Mouse (Mus musculus) MEL (cell line): ENCODE measurements around the gene Emc1.

Experiments used
- CTCF ChIP-seq, 3 experiments: IDR thresholded peaks in 2 of 3; conservative IDR thresholded peaks in 1 of 3; 2 replicates each; pipeline ENCODE4 v1.5.1; 2011 to 2012; ENCODE audit warnings: low read length in 3 of 3, low read depth in 2 of 3, mild to moderate bottlenecking in 2 of 3, improper control_type of control experiment in 1 of 3, inconsistent platforms in 1 of 3, mixed read lengths in 1 of 3, moderate library complexity in 1 of 3; ENCODE audit not compliant: control insufficient read depth in 1 of 3, insufficient read depth in 1 of 3, poor library complexity in 1 of 3, severe bottlenecking in 1 of 3
- E2F4 ChIP-seq: IDR thresholded peaks from 2 replicates; pipeline ENCODE4 v1.6.1; 2011; ENCODE audit warnings: low read depth, low read length, improper control_type of control experiment, borderline replicate concordance
- ELF1 ChIP-seq: IDR thresholded peaks from 2 replicates; pipeline ENCODE4 v1.6.1; 2014; ENCODE audit warnings: low read depth, mild to moderate bottlenecking, inconsistent platforms, low read length, improper control_type of control experiment, moderate library complexity
- EP300 ChIP-seq, 2 experiments: IDR thresholded peaks; 2 replicates each; pipeline ENCODE4 v1.6.1; 2011; ENCODE audit warnings: improper control_type of control experiment in 2 of 2, low read length in 2 of 2, low read depth in 1 of 2, mild to moderate bottlenecking in 1 of 2
- GATA1 ChIP-seq: IDR thresholded peaks from 2 replicates; pipeline ENCODE4 v1.6.1; 2011; ENCODE audit warnings: low read depth, low read length, improper control_type of control experiment
- HCFC1 ChIP-seq: IDR thresholded peaks from 2 replicates; pipeline ENCODE4 v1.6.1; 2012; ENCODE audit warnings: low read depth, mild to moderate bottlenecking, inconsistent platforms, low read length, improper control_type of control experiment, moderate library complexity
- MAX ChIP-seq: IDR thresholded peaks from 2 replicates; pipeline ENCODE4 v1.6.1; 2011; ENCODE audit warnings: low read length, improper control_type of control experiment
- MYC ChIP-seq: IDR thresholded peaks from 2 replicates; pipeline ENCODE4 v1.6.1; 2011; ENCODE audit warnings: low read depth, mild to moderate bottlenecking, low read length, improper control_type of control experiment, moderate library complexity
- NRF1 ChIP-seq: IDR thresholded peaks from 2 replicates; pipeline ENCODE4 v1.6.1; 2014; ENCODE audit warnings: low read depth, mild to moderate bottlenecking, inconsistent platforms, low read length, improper control_type of control experiment, moderate library complexity; ENCODE audit not compliant: poor library complexity, insufficient read depth, severe bottlenecking
- POLR2A ChIP-seq, 2 experiments: IDR thresholded peaks; 2 replicates each; pipeline ENCODE4 v1.6.1; 2011 to 2012; ENCODE audit warnings: low read length in 2 of 2, mild to moderate bottlenecking in 2 of 2, control low read depth in 1 of 2, improper control_type of control experiment in 1 of 2, low read depth in 1 of 2, moderate library complexity in 1 of 2; ENCODE audit not compliant: control insufficient read depth in 1 of 2, insufficient read depth in 1 of 2, poor library complexity in 1 of 2
- USF1 ChIP-seq: IDR thresholded peaks from 2 replicates; pipeline ENCODE4 v1.6.1; 2014; ENCODE audit warnings: low read depth, mild to moderate bottlenecking, inconsistent platforms, low read length, improper control_type of control experiment, moderate library complexity
- ZC3H11A ChIP-seq: IDR thresholded peaks from 2 replicates; pipeline ENCODE4 v1.6.1; 2012; ENCODE audit warnings: low read depth, mild to moderate bottlenecking, inconsistent platforms, low read length, improper control_type of control experiment
- ZMIZ1 ChIP-seq: IDR thresholded peaks from 2 replicates; pipeline ENCODE4 v1.6.1; 2012; ENCODE audit warnings: low read depth, mild to moderate bottlenecking, inconsistent platforms, low read length, improper control_type of control experiment, moderate library complexity
- ZNF384 ChIP-seq: IDR thresholded peaks from 2 replicates; pipeline ENCODE4 v1.6.1; 2012; ENCODE audit warnings: low read depth, mild to moderate bottlenecking, inconsistent platforms, low read length, improper control_type of control experiment

DNA sequence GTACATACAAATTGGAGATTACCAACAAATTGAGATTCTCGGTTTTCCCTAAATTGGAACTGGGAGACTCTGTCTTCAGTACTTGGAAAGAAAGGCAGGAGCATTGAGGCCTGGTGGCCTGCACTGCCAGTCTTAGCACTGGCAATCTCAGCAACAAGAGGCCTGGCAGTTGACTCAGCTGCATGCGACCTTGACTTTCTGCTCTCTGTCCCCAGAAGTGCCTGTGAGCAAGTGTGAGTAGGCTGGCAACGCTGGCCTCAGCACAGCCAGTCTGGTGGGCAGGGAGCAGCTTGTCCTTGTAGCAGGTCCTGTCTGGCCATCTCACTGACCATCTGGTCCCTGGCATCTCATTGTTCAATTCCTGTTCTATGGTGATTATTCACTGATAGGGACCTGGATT is 59.0 kb downstream of the Emc1 start:
- TF ChIP-seq POLR2A (IDR thresholded peaks at IDR 0.05; ENCODE audit: control insufficient read depth in 1 of 2, insufficient read depth in 1 of 2, low read depth in 1 of 2, low read length in 2 of 2, poor library complexity in 1 of 2) (no peak), MYC (no peak), EP300 (IDR thresholded peaks at IDR 0.05; ENCODE audit: low read depth in 1 of 2, low read length in 2 of 2) (no peak), E2F4 (no peak), CTCF (IDR thresholded peaks at IDR 0.05 in 2 of 3, conservative IDR thresholded peaks at IDR 0.05 in 1 of 3; ENCODE audit: control insufficient read depth in 1 of 3, insufficient read depth in 1 of 3, low read depth in 2 of 3, low read length in 3 of 3, poor library complexity in 1 of 3, severe bottlenecking in 1 of 3) (no peak), ZNF384 (no peak), ZMIZ1 (no peak), NRF1 (no peak), ELF1 (no peak), HCFC1 (no peak), USF1 (no peak), MAX (no peak), ZC3H11A (no peak), GATA1 (no peak)
